Mouse (Mus musculus) CH12.LX (cell line): ENCODE results near the gene Ccdc97. TPM values are rescaled to one million over a fixed set of nuclear protein-coding genes. Genes with fewer than 3 reads are reported as not detected.
A peak's percentile ranks its signal among the peaks of the same experiment; 100 is the strongest.

Experiments used
- DNase-seq: peaks from one replicate; pipeline ENCODE4 v3.0.0-alpha.2; 2013; ENCODE audit errors: extremely low read depth
- H3K27ac ChIP-seq: 2 replicates; pipeline ENCODE4 v1.5.1; 2012; ENCODE audit warnings: low read depth, mild to moderate bottlenecking, control low read depth, moderate library complexity; ENCODE audit not compliant: insufficient read depth
- H3K27me3 ChIP-seq: replicated peaks from 2 replicates; pipeline ENCODE3; 2012; ENCODE audit warnings: inconsistent platforms
- H3K36me3 ChIP-seq, 2 experiments: replicated peaks in 1 of 2; 2 replicates each; pipeline versions ENCODE3 to v1.6.1; 2012; ENCODE audit warnings: inconsistent platforms in 1 of 2, low read length in 1 of 2, mild to moderate bottlenecking in 1 of 2, mixed read lengths in 1 of 2, moderate library complexity in 1 of 2; ENCODE audit not compliant: control insufficient read depth in 1 of 2, insufficient read depth in 1 of 2
- H3K4me1 ChIP-seq, 2 experiments: 2 replicates each; pipeline ENCODE4 v1.6.1; 2012; ENCODE audit warnings: inconsistent platforms in 1 of 2, moderate library complexity in 1 of 2; ENCODE audit not compliant: insufficient read depth in 2 of 2, control insufficient read depth in 1 of 2
- H3K4me2 ChIP-seq: 2 replicates; pipeline ENCODE4 v1.6.1; 2012; ENCODE audit warnings: low read depth, mild to moderate bottlenecking, control low read depth; ENCODE audit not compliant: poor library complexity, insufficient read depth, severe bottlenecking
- H3K4me3 ChIP-seq, 3 experiments: fragments of 150-350 bp in 1 of 3; sonication (generic) in 1 of 3; replicated peaks in 1 of 3; 2 replicates each; pipeline versions ENCODE3 to v1.5.1; 2011 to 2012; ENCODE audit warnings: low read depth in 2 of 3, low read length in 2 of 3, mild to moderate bottlenecking in 2 of 3, moderate library complexity in 2 of 3, control low read depth in 1 of 3, improper control_type of control experiment in 1 of 3, inconsistent platforms in 1 of 3, mixed read lengths in 1 of 3; ENCODE audit not compliant: poor library complexity in 1 of 3
- H3K79me2 ChIP-seq: replicated peaks from 2 replicates; pipeline ENCODE4 v1.6.1; 2012; ENCODE audit warnings: mild to moderate bottlenecking, moderate library complexity; ENCODE audit not compliant: control insufficient read depth, poor library complexity, insufficient read depth, severe bottlenecking; ENCODE audit errors: extremely low read depth
- H3K9ac ChIP-seq: 2 replicates; pipeline ENCODE4 v1.6.1; 2012; ENCODE audit warnings: low read depth, mild to moderate bottlenecking, control low read depth, moderate library complexity; ENCODE audit not compliant: insufficient read depth
- H3K9me3 ChIP-seq: replicated peaks from 2 replicates; pipeline ENCODE3; 2012; ENCODE audit warnings: low read length, inconsistent platforms, mixed read lengths
- BHLHE40 ChIP-seq: IDR thresholded peaks from 2 replicates; pipeline ENCODE4 v1.6.1; 2011; ENCODE audit warnings: mild to moderate bottlenecking, low read depth, low read length, improper control_type of control experiment
- ELF1 ChIP-seq: IDR thresholded peaks from 2 replicates; pipeline ENCODE4 v1.6.1; 2014; ENCODE audit warnings: low read depth, mild to moderate bottlenecking, inconsistent platforms, low read length, improper control_type of control experiment
- EP300 ChIP-seq: IDR thresholded peaks from 2 replicates; pipeline ENCODE4 v1.6.1; 2011; ENCODE audit warnings: low read length, improper control_type of control experiment
- GABPA ChIP-seq: IDR thresholded peaks from 2 replicates; pipeline ENCODE4 v1.6.1; 2012; ENCODE audit warnings: low read depth, low read length, improper control_type of control experiment, inconsistent platforms; ENCODE audit not compliant: insufficient replicate concordance
- IRF4 ChIP-seq: IDR thresholded peaks from 2 replicates; pipeline ENCODE4 v1.6.1; 2014; ENCODE audit warnings: low read depth, mild to moderate bottlenecking, inconsistent platforms, low read length, improper control_type of control experiment
- JUN ChIP-seq: IDR thresholded peaks from 2 replicates; pipeline ENCODE4 v1.6.1; 2011; ENCODE audit warnings: low read depth, mild to moderate bottlenecking, low read length, improper control_type of control experiment, moderate library complexity; ENCODE audit not compliant: insufficient read depth
- JUND ChIP-seq: conservative IDR thresholded peaks from 2 replicates; pipeline ENCODE4 v1.6.1; 2011; ENCODE audit warnings: low read depth, low read length, improper control_type of control experiment
- MAZ ChIP-seq: IDR thresholded peaks from 2 replicates; pipeline ENCODE4 v1.6.1; 2012; ENCODE audit warnings: low read depth, mild to moderate bottlenecking, inconsistent platforms, low read length, improper control_type of control experiment, moderate library complexity
- MEF2A ChIP-seq: IDR thresholded peaks from 2 replicates; pipeline ENCODE4 v1.6.1; 2014; ENCODE audit warnings: low read depth, mild to moderate bottlenecking, inconsistent platforms, low read length, improper control_type of control experiment, borderline replicate concordance
- MXI1 ChIP-seq: IDR thresholded peaks from 2 replicates; pipeline ENCODE4 v1.6.1; 2011; ENCODE audit warnings: mild to moderate bottlenecking, low read depth, low read length, improper control_type of control experiment
- NELFE ChIP-seq: IDR thresholded peaks from 2 replicates; pipeline ENCODE4 v1.6.1; 2011; ENCODE audit warnings: low read depth, low read length, improper control_type of control experiment
- NRF1 ChIP-seq: IDR thresholded peaks from 2 replicates; pipeline ENCODE4 v1.6.1; 2014; ENCODE audit warnings: low read depth, mild to moderate bottlenecking, inconsistent platforms, low read length, improper control_type of control experiment, moderate library complexity
- POLR2A ChIP-seq: IDR thresholded peaks from 2 replicates; pipeline ENCODE4 v1.6.1; 2011; ENCODE audit warnings: low read depth, mild to moderate bottlenecking, improper control_type of control experiment, low read length
- POLR2AphosphoS2 ChIP-seq: IDR thresholded peaks from 2 replicates; pipeline ENCODE4 v1.6.1; 2011; ENCODE audit warnings: low read depth, low read length, improper control_type of control experiment
- RAD21 ChIP-seq: IDR thresholded peaks from 2 replicates; pipeline ENCODE4 v1.6.1; 2011; ENCODE audit warnings: low read depth, mild to moderate bottlenecking, low read length, improper control_type of control experiment, moderate library complexity
- RCOR1 ChIP-seq: conservative IDR thresholded peaks from 2 replicates; pipeline ENCODE4 v1.6.1; 2012; ENCODE audit warnings: low read depth, mild to moderate bottlenecking, inconsistent platforms, low read length, improper control_type of control experiment
- SIN3A ChIP-seq: IDR thresholded peaks from 2 replicates; pipeline ENCODE4 v1.6.1; 2012; ENCODE audit warnings: low read length, improper control_type of control experiment, inconsistent platforms
- TBP ChIP-seq: conservative IDR thresholded peaks from 2 replicates; pipeline ENCODE4 v1.6.1; 2011; ENCODE audit warnings: low read depth, low read length, improper control_type of control experiment
- TCF12 ChIP-seq: IDR thresholded peaks from 2 replicates; pipeline ENCODE4 v1.6.1; 2014; ENCODE audit warnings: low read depth, mild to moderate bottlenecking, inconsistent platforms, low read length, improper control_type of control experiment
- UBTF ChIP-seq: IDR thresholded peaks from 2 replicates; pipeline ENCODE4 v1.6.1; 2012; ENCODE audit warnings: low read depth, mild to moderate bottlenecking, inconsistent platforms, low read length, improper control_type of control experiment, moderate library complexity
- USF1 ChIP-seq: IDR thresholded peaks from 2 replicates; pipeline ENCODE4 v1.6.1; 2014; ENCODE audit warnings: low read depth, mild to moderate bottlenecking, inconsistent platforms, low read length, improper control_type of control experiment
- ZMIZ1 ChIP-seq: IDR thresholded peaks from 2 replicates; pipeline ENCODE4 v1.6.1; 2012; ENCODE audit warnings: low read depth, mild to moderate bottlenecking, inconsistent platforms, low read length, improper control_type of control experiment
- dilution Hi-C: fragments of 300-500 bp; cut with MboI; formaldehyde crosslinking; loops from 2 replicates; pipeline ENCODE4 v1.14.3; 2020; ENCODE audit warnings: low sequenced_read_pairs; ENCODE audit not compliant: extremely low pct_unique_long_range_greater_than_20kb, extremely low pct_ligation_motif_present
- in situ Hi-C: fragments of 300-500 bp; cut with MboI; formaldehyde crosslinking; loops from 3 replicates; pipeline ENCODE4 v1.14.3; 2019; ENCODE audit warnings: low sequenced_read_pairs, low pct_ligation_motif_present, low pct_unique_long_range_greater_than_20kb, mixed read lengths
- polyA plus RNA-seq: library from polyadenylated mRNA; unstranded; fragments of >175 nt; gene quantifications from 2 replicates; pipeline ENCODE4 v1.2.1, GENCODE M21; 2012; ENCODE audit warnings: low read depth; ENCODE audit not compliant: insufficient read length
- total RNA-seq, 2 experiments: library from RNA; depleted of rRNA; stranded (reverse); fragments of 300-350 nt in 1 of 2; fragments of >200 nt in 1 of 2; gene quantifications; 2 replicates each; pipeline ENCODE4 v1.2.3; 2012 to 2014

The Ccdc97 gene
- total and polyA plus RNA-seq, 3 experiments: 5.7 to 44.8 (median 14.1) TPM

DNA sequence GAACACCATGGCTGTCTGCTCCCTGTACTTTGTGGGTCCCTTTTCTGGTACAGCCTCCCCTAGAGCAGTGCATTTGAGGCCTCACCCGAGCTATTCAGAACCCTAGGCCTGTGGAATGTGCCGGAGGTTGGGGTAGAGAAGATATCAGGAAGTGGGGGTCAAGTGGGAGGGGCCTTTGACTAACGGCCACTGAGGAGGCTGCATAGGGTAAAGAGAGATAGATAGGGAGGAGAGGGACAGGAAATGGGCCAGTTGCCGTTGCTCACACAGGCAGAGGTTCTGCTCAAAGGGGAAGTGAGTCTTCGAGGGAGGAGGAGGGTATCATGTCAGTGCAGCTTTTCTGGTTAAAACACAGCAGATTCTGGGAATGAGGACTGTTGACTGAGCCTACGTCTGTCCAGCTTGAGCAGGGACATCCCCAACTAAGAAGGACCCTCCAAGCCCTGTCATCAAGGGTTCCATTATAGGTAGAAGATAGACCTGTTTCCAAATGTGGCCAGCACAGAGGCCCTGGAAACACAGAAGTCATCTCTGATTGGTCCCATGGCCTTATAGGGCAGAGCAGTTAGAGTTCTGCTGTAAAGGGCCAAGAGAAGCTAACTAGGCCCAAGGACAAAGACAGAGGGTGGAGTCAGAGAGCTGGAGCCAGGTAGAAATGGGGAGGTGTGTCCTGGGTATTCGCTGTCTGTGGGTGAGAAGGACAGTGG is 35.3 kb downstream of the Ccdc97 start:
- H3K79me2 ChIP-seq: peaks cover 14% of the 10 kb centered on the region
- dilution Hi-C loops: no loop called here
- H3K27ac ChIP-seq: peak overlapping the region; percentile 83
- peaks cover 0 to 28% of the 10 kb centered on the region in 2 experiments for H3K36me3 ChIP-seq
- peak overlapping the region; percentile 50 for H3K9ac ChIP-seq
- H3K4me1 ChIP-seq: peaks cover 28 to 62% of the 10 kb centered on the region in 2 experiments
- H3K27me3 ChIP-seq: no peaks in the 10 kb centered on the region
- H3K4me2 ChIP-seq: peak overlapping the region; percentile 19; the same call in 1 of the 2 replicates
- in situ Hi-C loops: no loop called here
- TF ChIP-seq RCOR1 (no peak), TBP (peak; percentile 65; the same call in 1 of the 2 replicates), GABPA (no peak), BHLHE40 (no peak), POLR2A (peak; percentile 74), RAD21 (no peak), EP300 (peak; percentile 32; the same call in 1 of the 2 replicates), NRF1 (no peak), POLR2AphosphoS2 (0 out of 2 replicates have a peak, but pooled peaks have one; percentile 51), SIN3A (no peak), IRF4 (peak; percentile 62), ZMIZ1 (no peak), UBTF (no peak), TCF12 (peak; percentile 66), MAZ (peak; percentile 67; the same call in 1 of the 2 replicates), MEF2A (no peak; the same call in 1 of the 2 replicates), USF1 (no peak), NELFE (peak; percentile 59; the same call in 1 of the 2 replicates), JUN (no peak), MXI1 (peak; percentile 13; the same call in 1 of the 2 replicates), JUND (no peak), ELF1 (peak; percentile 88)
- H3K9me3 ChIP-seq: no peaks in the 10 kb centered on the region
- peak; percentile 83 for DNase-seq
- peak overlapping the region; percentile 6 to 39 (median 34) for H3K4me3 ChIP-seq
